Comparison of ENCODE assay signal across 8 mouse cellular contexts in the genomic region with DNA sequence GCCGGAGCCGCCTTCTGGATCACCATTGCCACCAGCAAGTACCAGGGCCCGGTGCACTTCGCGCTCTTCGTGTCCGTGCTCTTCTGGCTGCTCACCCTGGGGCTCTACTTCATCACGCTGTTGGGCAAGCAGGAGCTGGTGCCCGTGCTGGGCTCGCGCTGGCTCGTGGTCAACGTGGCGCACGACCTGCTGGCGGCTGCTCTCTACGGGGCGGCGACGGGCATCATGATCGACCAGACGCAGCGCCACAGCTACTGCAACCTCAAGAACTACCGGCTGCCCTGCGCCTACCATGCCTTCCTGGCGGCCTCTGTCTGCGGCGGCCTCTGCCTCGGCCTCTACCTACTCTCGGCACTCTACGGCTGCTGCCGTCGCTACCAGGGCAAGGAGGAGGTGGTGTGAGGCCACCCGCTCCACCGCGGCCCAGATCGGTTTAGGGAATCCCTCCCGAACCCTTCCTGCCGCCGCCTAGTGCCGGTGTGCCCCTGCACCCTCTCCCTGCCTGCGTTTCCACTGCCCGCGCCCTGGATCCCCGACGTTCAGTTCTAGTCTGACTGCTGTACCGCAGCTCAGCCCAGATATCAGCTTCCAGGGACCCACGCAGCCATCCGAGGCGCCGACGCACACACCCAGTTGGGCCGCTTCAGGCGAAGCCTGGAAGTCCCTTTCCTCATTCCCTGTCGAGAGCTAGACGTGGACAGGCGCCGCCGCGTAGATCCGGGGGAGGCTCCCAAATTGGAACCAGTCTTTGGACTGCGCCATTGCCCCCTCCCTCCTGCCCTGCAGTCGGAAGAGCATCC. TPM values are rescaled to one million over a fixed set of nuclear protein-coding genes. Genes with fewer than 3 reads are reported as not detected.
DNase-seq lines count a peak whose midpoint lies in the region; ATAC-seq and TF ChIP-seq lines count a peak whose summit lies in the region.

No protein-coding gene starts in this region.

- H3K36me3 ChIP-seq in liver, adult 2 months (ENCODE audit: control insufficient read depth, insufficient read depth, low read length), result no peaks in the 10 kb centered on the region
- H3K36me3 ChIP-seq in midbrain, postnatal 0 days (ENCODE audit: insufficient read depth, low read length), result no peaks in the 10 kb centered on the region
- H3K36me3 ChIP-seq in stomach, embryonic 15.5 days, result no peaks in the 10 kb centered on the region

- peak overlapping the region; percentile 82 for H3K4me2 ChIP-seq in midbrain, postnatal 0 days (ENCODE audit: low read depth, low read length, poor library complexity, severe bottlenecking)
- peak overlapping the region; percentile 84 for H3K4me2 ChIP-seq in stomach, embryonic 15.5 days

- intact Hi-C loops in gastrocnemius, postnatal 36 days (cut with DNase I), result loop anchor here (2.0 to 5.0 kb wide), 2 partner anchors 19 to 111 kb away; partner anchors contain the start of gene Ankrd2

- H3K79me2 ChIP-seq in liver, adult 2 months (ENCODE audit: control insufficient read depth, insufficient read depth, low read length), result no peaks in the 10 kb centered on the region

- under 1% methylated on average over 63 of the region's 63 CpGs for WGBS in liver, adult 2 months
- WGBS in midbrain, postnatal 0 days, result 1% methylated on average over 61 of the region's 63 CpGs
- WGBS in stomach, embryonic 15.5 days, result under 1% methylated on average over 63 of the region's 63 CpGs

- TF ChIP-seq CTCF in liver, adult 2 months (IDR thresholded peaks at IDR 0.05; ENCODE audit: low read depth, low read length), result no peak
- TF ChIP-seq CTCF in midbrain, postnatal 0 days (IDR thresholded peaks at IDR 0.05), result no peak

- no peaks in the 10 kb centered on the region for H3K9me3 ChIP-seq in midbrain, postnatal 0 days (ENCODE audit: low read length)
- no peaks in the 10 kb centered on the region for H3K9me3 ChIP-seq in stomach, embryonic 15.5 days

- peak overlapping the region; percentile 70 for H3K4me3 ChIP-seq in liver, adult 2 months (ENCODE audit: insufficient read depth, low read depth, low read length)
- H3K4me3 ChIP-seq in midbrain, postnatal 0 days (ENCODE audit: low read depth, low read length), result peak overlapping the region; percentile 58
- peak overlapping the region; percentile 74 for H3K4me3 ChIP-seq in stomach, embryonic 15.5 days (replicated peaks)

- peak; percentile 71; the same call in 1 of the 2 replicates for TF ChIP-seq POLR2A in liver, adult 2 months (IDR thresholded peaks at IDR 0.05; ENCODE audit: extremely low read depth, insufficient read depth, low read length)

- peak overlapping the region; percentile 94 for H3K9ac ChIP-seq in liver, adult 2 months (ENCODE audit: low read depth, low read length)
- H3K9ac ChIP-seq in midbrain, postnatal 0 days (replicated peaks; ENCODE audit: low read length, poor library complexity, severe bottlenecking), result peak overlapping the region; percentile 81
- peak overlapping the region; percentile 80 for H3K9ac ChIP-seq in stomach, embryonic 15.5 days

- H3K27me3 ChIP-seq in liver, adult 2 months (ENCODE audit: control insufficient read depth, insufficient read depth, low read length), result no peaks in the 10 kb centered on the region
- peaks cover 4% of the 10 kb centered on the region; the same call in 1 of the 2 replicates for H3K27me3 ChIP-seq in midbrain, postnatal 0 days (ENCODE audit: insufficient read depth, low read length)
- 0 out of 2 replicates have a peak, but pooled peaks cover 3% of the 10 kb centered on the region for H3K27me3 ChIP-seq in stomach, embryonic 15.5 days (replicated peaks)

- H3K27ac ChIP-seq in liver, adult 2 months (replicated peaks; ENCODE audit: insufficient read depth, low read depth, low read length), result peak overlapping the region; percentile 88
- H3K27ac ChIP-seq in midbrain, postnatal 0 days (ENCODE audit: low read depth, low read length), result peak overlapping the region; percentile 75
- H3K27ac ChIP-seq in stomach, embryonic 15.5 days, result peak overlapping the region; percentile 92

- H3K4me1 ChIP-seq in liver, adult 2 months (ENCODE audit: control insufficient read depth, insufficient read depth, low read length), result peaks cover 43% of the 10 kb centered on the region
- no peaks in the 10 kb centered on the region for H3K4me1 ChIP-seq in midbrain, postnatal 0 days (ENCODE audit: insufficient read depth, low read length)
- H3K4me1 ChIP-seq in stomach, embryonic 15.5 days, result peaks cover 37% of the 10 kb centered on the region

- peak; percentile 61 to 77 for DNase-seq in left cerebral cortex, adult 18-20 months (ENCODE audit: low spot score in 2 of 2)
- no peak for DNase-seq in left cerebral cortex, adult 11 months (ENCODE audit: low spot score)
- DNase-seq in cerebellum, postnatal 25 days, result peak; percentile 79
- peak; percentile 51 to 63 for DNase-seq in gastrocnemius, postnatal 36 days
- peak; percentile 88 for DNase-seq in liver, adult 2 months (ENCODE audit: extremely low read depth, low read depth, low spot score)
- DNase-seq in midbrain, postnatal 0 days (ENCODE audit: low spot score), result peak; percentile 43

- ATAC-seq in inflammation-experienced regulatory T-cells, adult 6 months, result peak; percentile 25
- ATAC-seq in midbrain, postnatal 0 days (ENCODE audit: low FRiP score), result peak; percentile 47
- ATAC-seq in stomach, embryonic 15.5 days (ENCODE audit: insufficient read depth, low FRiP score, low read depth), result peak; percentile 13; the same call in 1 of the 2 replicates

RNA-seq across cellular contexts. Expression of gene Marveld1, which starts 0.8 kb away (rescaled TPM):
- 1 to 10 TPM; 8.3 to 8.6 TPM for total RNA-seq in left cerebral cortex, adult 18-20 months (2021)
- 1 to 10 TPM; 5.3 to 6.9 TPM for total RNA-seq in gastrocnemius, postnatal 36 days (2021)
- polyA plus RNA-seq in inflammation-experienced regulatory T-cells, adult 6 months (2017; shearing (Covaris generic)), result 1 to 10 TPM; 2.9 to 8.7 (median 6.9) TPM
- 11.9 and 12.1 TPM in 2 replicates for total RNA-seq in liver, adult 2 months (2014; rRNA removed)
- polyA plus RNA-seq in liver, adult 2 months (2012; rRNA removed), result 25.7 and 29.8 TPM in 2 replicates
- total RNA-seq in midbrain, postnatal 0 days (2014; rRNA removed), result 14.7 and 15.1 TPM in 2 replicates
- 2.9 and 3.6 TPM in 2 replicates for polyA plus RNA-seq in midbrain, postnatal 0 days (2015; fragmentation: Nextera tagmentation; extraction: Ambion mirVana)
- polyA plus RNA-seq in stomach, embryonic 15.5 days (2015; fragmentation: Nextera tagmentation; extraction: Ambion mirVana), result 19.3 and 21.0 TPM in 2 replicates

RNA-seq across cellular contexts. Expression of gene Zfyve27, which starts 15.8 kb away (rescaled TPM):
- total RNA-seq in left cerebral cortex, adult 18-20 months (2021), result 10 to 100 TPM; 78.2 to 85.1 TPM
- total RNA-seq in gastrocnemius, postnatal 36 days (2021), result 10 to 100 TPM; 11.4 to 12.6 TPM
- polyA plus RNA-seq in inflammation-experienced regulatory T-cells, adult 6 months (2017; shearing (Covaris generic)), result 10 to 100 TPM; 12.1 to 18.8 (median 17.9) TPM
- total RNA-seq in liver, adult 2 months (2014; rRNA removed), result 11.1 and 13.4 TPM in 2 replicates
- 14.1 and 22.0 TPM in 2 replicates for polyA plus RNA-seq in liver, adult 2 months (2012; rRNA removed)
- total RNA-seq in midbrain, postnatal 0 days (2014; rRNA removed), result 71.8 and 83.9 TPM in 2 replicates
- 48.8 and 50.6 TPM in 2 replicates for polyA plus RNA-seq in midbrain, postnatal 0 days (2015; fragmentation: Nextera tagmentation; extraction: Ambion mirVana)
- 24.6 and 25.2 TPM in 2 replicates for polyA plus RNA-seq in stomach, embryonic 15.5 days (2015; fragmentation: Nextera tagmentation; extraction: Ambion mirVana)

RNA-seq across cellular contexts. Expression of gene Avpi1, which starts 19.1 kb away (rescaled TPM):
- total RNA-seq in left cerebral cortex, adult 18-20 months (2021), result 10 to 100 TPM; 32.0 to 33.3 TPM
- total RNA-seq in gastrocnemius, postnatal 36 days (2021), result 10 to 100 TPM in 1 of 2 experiments, 1 to 10 TPM in 1; 7.5 to 10.5 TPM
- polyA plus RNA-seq in inflammation-experienced regulatory T-cells, adult 6 months (2017; shearing (Covaris generic)), result 10 to 100 TPM in 1 of 3 experiments, 1 to 10 TPM in 2; 6.1 to 12.0 (median 6.8) TPM
- 49.0 and 53.6 TPM in 2 replicates for total RNA-seq in liver, adult 2 months (2014; rRNA removed)
- 35.9 and 38.2 TPM in 2 replicates for polyA plus RNA-seq in liver, adult 2 months (2012; rRNA removed)
- 9.3 and 11.5 TPM in 2 replicates for total RNA-seq in midbrain, postnatal 0 days (2014; rRNA removed)
- polyA plus RNA-seq in midbrain, postnatal 0 days (2015; fragmentation: Nextera tagmentation; extraction: Ambion mirVana), result 11.9 and 13.7 TPM in 2 replicates
- polyA plus RNA-seq in stomach, embryonic 15.5 days (2015; fragmentation: Nextera tagmentation; extraction: Ambion mirVana), result 42.5 and 44.7 TPM in 2 replicates

RNA-seq across cellular contexts. Expression of gene Sfrp5, which starts 54.1 kb away (rescaled TPM):
- 1 to 10 TPM in 1 of 2 experiments, under 1 TPM in 1; 0.49 to 2.1 TPM for total RNA-seq in left cerebral cortex, adult 18-20 months (2021)
- total RNA-seq in gastrocnemius, postnatal 36 days (2021), result 1 to 10 TPM; 1.9 to 6.3 TPM
- polyA plus RNA-seq in inflammation-experienced regulatory T-cells, adult 6 months (2017; shearing (Covaris generic)), result not detected
- total RNA-seq in liver, adult 2 months (2014; rRNA removed), result not detected in 2 replicates
- polyA plus RNA-seq in liver, adult 2 months (2012; rRNA removed), result 0.12 TPM in 1 of 2 replicates, not detected in the other
- total RNA-seq in midbrain, postnatal 0 days (2014; rRNA removed), result 1.6 and 3.8 TPM in 2 replicates
- 2.7 and 2.8 TPM in 2 replicates for polyA plus RNA-seq in midbrain, postnatal 0 days (2015; fragmentation: Nextera tagmentation; extraction: Ambion mirVana)
- polyA plus RNA-seq in stomach, embryonic 15.5 days (2015; fragmentation: Nextera tagmentation; extraction: Ambion mirVana), result 9.4 and 16.0 TPM in 2 replicates

RNA-seq across cellular contexts. Expression of gene Pi4k2a, which starts 57.7 kb away (rescaled TPM):
- total RNA-seq in left cerebral cortex, adult 18-20 months (2021), result 10 to 100 TPM; 68.9 to 69.7 TPM
- 10 to 100 TPM; 11.0 to 14.1 TPM for total RNA-seq in gastrocnemius, postnatal 36 days (2021)
- polyA plus RNA-seq in inflammation-experienced regulatory T-cells, adult 6 months (2017; shearing (Covaris generic)), result 10 to 100 TPM in 2 of 3 experiments, 1 to 10 TPM in 1; 8.1 to 16.7 (median 11.9) TPM
- 20.2 and 23.8 TPM in 2 replicates for total RNA-seq in liver, adult 2 months (2014; rRNA removed)
- polyA plus RNA-seq in liver, adult 2 months (2012; rRNA removed), result 43.3 and 46.1 TPM in 2 replicates
- 19.3 and 21.9 TPM in 2 replicates for total RNA-seq in midbrain, postnatal 0 days (2014; rRNA removed)
- 30.6 and 33.0 TPM in 2 replicates for polyA plus RNA-seq in midbrain, postnatal 0 days (2015; fragmentation: Nextera tagmentation; extraction: Ambion mirVana)
- polyA plus RNA-seq in stomach, embryonic 15.5 days (2015; fragmentation: Nextera tagmentation; extraction: Ambion mirVana), result 22.0 and 24.0 TPM in 2 replicates
